In the genomic region with DNA sequence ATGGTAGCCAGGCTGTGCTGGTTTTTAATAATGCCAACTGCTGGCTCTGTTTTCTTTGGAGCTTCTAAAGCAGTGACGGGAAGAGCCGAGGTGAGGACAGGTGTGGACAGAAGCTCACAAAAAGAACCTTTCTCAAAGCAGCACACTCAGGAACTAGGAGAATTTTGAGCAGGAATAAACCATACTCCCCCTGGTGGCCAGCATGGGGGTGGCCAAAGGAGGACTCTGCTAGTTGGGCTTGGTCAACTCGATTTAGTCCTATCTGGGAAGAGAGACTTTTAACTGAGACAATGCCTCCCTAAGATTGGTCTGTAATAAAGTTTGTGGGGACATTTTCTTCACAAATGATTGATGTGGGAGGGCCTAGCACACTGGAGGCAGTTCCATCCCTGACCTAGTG, we compare ENCODE assay signal across 8 mouse cellular contexts. TPM values are rescaled to one million over a fixed set of nuclear protein-coding genes. Genes with fewer than 3 reads are reported as not detected.
DNase-seq lines count a peak whose midpoint lies in the region; ATAC-seq and TF ChIP-seq lines count a peak whose summit lies in the region.

No protein-coding gene starts in this region.

- H3K36me3 ChIP-seq in hindbrain, embryonic 10.5 days: peaks cover 3% of the 10 kb centered on the region
- no peaks in the 10 kb centered on the region for H3K36me3 ChIP-seq in hindbrain, embryonic 16.5 days (ENCODE audit: control insufficient read depth, insufficient read depth, low read length)
- H3K36me3 ChIP-seq in heart, adult 2 months (ENCODE audit: control insufficient read depth, insufficient read depth, low read length): no peaks in the 10 kb centered on the region

- TF ChIP-seq CTCF in heart, adult 2 months (IDR thresholded peaks at IDR 0.05): peak; percentile 94

- TF ChIP-seq POLR2A in heart, adult 2 months (IDR thresholded peaks at IDR 0.05; ENCODE audit: insufficient read depth, low read depth, low read length): no peak

- no peak overlapping the region for H3K4me2 ChIP-seq in hindbrain, embryonic 16.5 days (ENCODE audit: low read length)

- no peak for TF ChIP-seq EP300 in heart, adult 2 months (IDR thresholded peaks at IDR 0.05; ENCODE audit: insufficient read depth, low read depth, low read length)

- H3K4me3 ChIP-seq in hindbrain, embryonic 10.5 days: no peak overlapping the region
- no peak overlapping the region for H3K4me3 ChIP-seq in hindbrain, embryonic 16.5 days (ENCODE audit: low read length)
- H3K4me3 ChIP-seq in heart, adult 2 months: no peak overlapping the region

- peaks cover 26% of the 10 kb centered on the region for H3K4me1 ChIP-seq in hindbrain, embryonic 10.5 days (replicated peaks)
- H3K4me1 ChIP-seq in hindbrain, embryonic 16.5 days (ENCODE audit: control insufficient read depth, insufficient read depth, low read depth, low read length): peaks cover 23% of the 10 kb centered on the region
- peaks cover 5% of the 10 kb centered on the region for H3K4me1 ChIP-seq in heart, adult 2 months (ENCODE audit: control insufficient read depth, insufficient read depth, low read length)

- no peak overlapping the region for H3K27ac ChIP-seq in hindbrain, embryonic 10.5 days
- no peak overlapping the region for H3K27ac ChIP-seq in hindbrain, embryonic 16.5 days (ENCODE audit: low read depth, low read length)
- no peak overlapping the region for H3K27ac ChIP-seq in heart, adult 2 months

- H3K9me3 ChIP-seq in hindbrain, embryonic 10.5 days: no peaks in the 10 kb centered on the region
- H3K9me3 ChIP-seq in hindbrain, embryonic 16.5 days (ENCODE audit: control insufficient read depth, low read length): no peaks in the 10 kb centered on the region

- WGBS in hindbrain, embryonic 10.5 days: 54% methylated on average over 3 of the region's 3 CpGs
- 60% methylated on average over 3 of the region's 3 CpGs for WGBS in hindbrain, embryonic 16.5 days
- WGBS in heart, adult 2 months: 36% methylated on average over 3 of the region's 3 CpGs

- no peak for ATAC-seq in hindbrain, embryonic 16.5 days
- peak; percentile 30; the same call in 1 of the 2 replicates for ATAC-seq in monocyte, adult 5-6 weeks (replicated peaks; ENCODE audit: insufficient number of reproducible peaks, low FRiP score, low TSS enrichment, poor library complexity, severe bottlenecking)

- no peaks in the 10 kb centered on the region for H3K27me3 ChIP-seq in hindbrain, embryonic 10.5 days (ENCODE audit: insufficient read depth, poor library complexity, severe bottlenecking)
- no peaks in the 10 kb centered on the region for H3K27me3 ChIP-seq in hindbrain, embryonic 16.5 days (replicated peaks; ENCODE audit: control insufficient read depth, insufficient read depth, low read length)
- H3K27me3 ChIP-seq in heart, adult 2 months (ENCODE audit: control insufficient read depth, insufficient read depth, low read length): no peaks in the 10 kb centered on the region

- H3K79me2 ChIP-seq in heart, adult 2 months (replicated peaks; ENCODE audit: control insufficient read depth, insufficient read depth, low read length): 0 out of 2 replicates have a peak, but pooled peaks cover under 1% of the 10 kb centered on the region

- DNase-seq in hindbrain, embryonic 10.5 days (ENCODE audit: low spot score): peak; percentile 53
- peak; percentile 68 for DNase-seq in MN1 (ENCODE audit: low spot score)
- peak; percentile 87 to 90 for DNase-seq in cerebellum, postnatal 10 days
- peak; percentile 60 to 71 for DNase-seq in heart, adult 2 months
- DNase-seq in left cerebral cortex, adult 8-10 months (ENCODE audit: low spot score in 2 of 2): peak; percentile 36
- peak; percentile 41 for DNase-seq in testis, postnatal 14 days (ENCODE audit: low spot score)

- intact Hi-C loops in heart, adult 2 months (cut with DNase I): loop anchor here (2.0 to 5.0 kb wide), 2 partner anchors 116 to 133 kb away; a partner anchor contains a TSS

- no peak overlapping the region for H3K9ac ChIP-seq in hindbrain, embryonic 16.5 days (ENCODE audit: low read depth, low read length)
- H3K9ac ChIP-seq in heart, adult 2 months (ENCODE audit: low read depth, low read length): no peak overlapping the region

RNA-seq across cellular contexts. Expression of a gene that starts 1.6 kb away (rescaled TPM):
- 26.5 and 34.0 TPM in 2 replicates for polyA plus RNA-seq in hindbrain, embryonic 10.5 days (2016; fragmentation: Nextera tagmentation; extraction: Ambion mirVana)
- 69.0 and 69.9 TPM in 2 replicates for polyA plus RNA-seq in hindbrain, embryonic 16.5 days (2015; fragmentation: Nextera tagmentation; extraction: Ambion mirVana)
- total RNA-seq in heart, adult 2 months (2021): 10 to 100 TPM; 39.3 to 40.8 TPM
- 17.3 and 32.5 TPM in 2 replicates for polyA plus RNA-seq in heart, adult 2 months (2012; rRNA removed)
- 100 to 1,000 TPM; 187 to 250 (median 223) TPM for total RNA-seq in left cerebral cortex, adult 8-10 months (2022)
- 43.4 to 49.7 TPM (median 45.7 TPM) in 3 replicates for total RNA-seq in monocyte, adult 5-6 weeks (2017)

RNA-seq across cellular contexts. Expression of a gene that starts 51.0 kb away (rescaled TPM):
- polyA plus RNA-seq in hindbrain, embryonic 10.5 days (2016; fragmentation: Nextera tagmentation; extraction: Ambion mirVana): 16.0 and 22.1 TPM in 2 replicates
- polyA plus RNA-seq in hindbrain, embryonic 16.5 days (2015; fragmentation: Nextera tagmentation; extraction: Ambion mirVana): 6.3 and 7.2 TPM in 2 replicates
- 10 to 100 TPM; 11.8 to 13.8 TPM for total RNA-seq in heart, adult 2 months (2021)
- 14.0 and 26.9 TPM in 2 replicates for polyA plus RNA-seq in heart, adult 2 months (2012; rRNA removed)
- total RNA-seq in left cerebral cortex, adult 8-10 months (2022): 1 to 10 TPM; 6.3 to 9.0 (median 7.9) TPM
- total RNA-seq in monocyte, adult 5-6 weeks (2017): 0.19 to 1.8 TPM (median 0.49 TPM) in 3 replicates

RNA-seq across cellular contexts. Expression of a gene that starts 56.7 kb away (rescaled TPM):
- polyA plus RNA-seq in hindbrain, embryonic 10.5 days (2016; fragmentation: Nextera tagmentation; extraction: Ambion mirVana): 1.5 and 3.7 TPM in 2 replicates
- polyA plus RNA-seq in hindbrain, embryonic 16.5 days (2015; fragmentation: Nextera tagmentation; extraction: Ambion mirVana): 34.7 and 36.5 TPM in 2 replicates
- total RNA-seq in heart, adult 2 months (2021): under 1 TPM; 0.42 to 0.57 TPM
- 0.53 and 0.67 TPM in 2 replicates for polyA plus RNA-seq in heart, adult 2 months (2012; rRNA removed)
- 10 to 100 TPM; 30.9 to 37.4 (median 34.3) TPM for total RNA-seq in left cerebral cortex, adult 8-10 months (2022)
- total RNA-seq in monocyte, adult 5-6 weeks (2017): 0.29 to 0.96 TPM in 2 of 3 replicates, not detected in the other

Comparison
In these comparisons a context has a peak if more than half of its experiments do, and no peak if none do; other contexts are left out.
1. DNase-seq: peak in every context shown above with its lines; median percentile 88 in cerebellum, postnatal 10 days; 68 in MN1; 66 in heart, adult 2 months; 53 in hindbrain, embryonic 10.5 days; 41 in testis, postnatal 14 days; 36 in left cerebral cortex, adult 8-10 months.
2. RNA of a gene that starts 56.7 kb away (total RNA-seq): 30.9 to 37.4 TPM in left cerebral cortex, adult 8-10 months; 0.42 to 0.57 TPM in heart, adult 2 months and 0.29 to 0.96 TPM in monocyte, adult 5-6 weeks; every median in the first group is over 10 times any median in the second.